Mouse (Mus musculus) MEL-GATA-1-ER (cell line): ENCODE results near the gene Tmem179b.

Experiments
- DNase-seq: peaks from one replicate; pipeline ENCODE4 v3.0.0-alpha.2; 2012; ENCODE audit warnings: low read depth; ENCODE audit errors: extremely low read depth

Tmem179b gene

DNA sequence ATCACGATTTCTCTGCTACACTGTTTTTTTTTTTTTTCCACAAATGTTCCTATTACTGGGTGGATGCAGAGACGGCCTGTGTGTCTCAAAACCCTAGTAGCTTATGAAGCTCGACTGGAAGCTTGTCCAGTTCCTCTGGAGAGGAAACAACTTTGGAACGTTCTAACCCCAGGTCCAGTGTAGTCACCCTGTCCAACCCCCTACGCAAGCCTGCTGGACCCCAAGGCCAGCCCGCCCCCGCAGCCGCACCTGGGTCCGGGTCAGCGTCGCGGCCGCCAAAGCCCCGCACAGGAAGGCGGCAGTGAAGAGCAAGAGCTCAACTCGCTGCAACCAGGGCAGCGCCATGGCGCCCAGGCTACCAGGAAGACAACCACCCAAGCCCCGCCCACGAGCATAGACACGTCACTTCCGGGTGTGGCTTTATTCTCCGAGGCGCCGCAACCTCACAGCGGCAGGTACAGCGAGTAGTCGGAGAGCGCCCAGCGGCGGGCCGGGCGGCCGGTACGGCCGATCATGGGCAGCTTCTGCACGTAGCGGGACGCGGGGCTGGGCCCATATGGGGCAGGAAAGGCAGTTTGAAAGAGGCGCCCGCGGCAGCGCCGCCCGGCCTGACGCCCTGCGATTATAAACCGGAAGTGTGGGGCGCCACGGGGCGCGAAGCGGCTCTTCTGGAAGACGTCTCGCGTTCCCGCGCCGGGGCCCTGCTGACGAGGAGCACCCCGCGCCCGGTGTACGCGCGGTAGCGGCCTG is at the start of gene Tmem179b:
Gene Tmem179b (minus strand): TSS at position 382 of the 750 bp plus-strand sequence.
- peak; percentile 81 for DNase-seq

DNA sequence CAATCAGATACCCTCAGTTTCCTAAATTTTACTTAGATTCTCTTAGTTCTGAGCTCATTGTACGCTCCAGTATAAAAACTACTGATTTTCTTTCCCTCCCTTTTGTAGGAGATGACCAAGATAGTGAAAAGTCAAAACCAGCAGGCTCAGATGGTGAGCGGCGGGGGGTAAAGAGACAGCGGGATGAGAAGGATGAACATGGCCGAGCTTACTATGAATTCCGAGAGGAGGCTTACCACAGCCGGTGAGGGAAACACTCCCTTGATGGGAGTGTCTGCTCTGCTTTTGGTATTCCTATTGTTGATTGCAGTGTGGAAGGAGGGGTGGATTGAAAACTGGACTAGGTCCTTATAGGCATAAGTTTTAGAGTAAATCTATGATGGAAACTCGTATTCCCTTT is 48.4 kb upstream of the Tmem179b start:
- no peak for DNase-seq

DNA sequence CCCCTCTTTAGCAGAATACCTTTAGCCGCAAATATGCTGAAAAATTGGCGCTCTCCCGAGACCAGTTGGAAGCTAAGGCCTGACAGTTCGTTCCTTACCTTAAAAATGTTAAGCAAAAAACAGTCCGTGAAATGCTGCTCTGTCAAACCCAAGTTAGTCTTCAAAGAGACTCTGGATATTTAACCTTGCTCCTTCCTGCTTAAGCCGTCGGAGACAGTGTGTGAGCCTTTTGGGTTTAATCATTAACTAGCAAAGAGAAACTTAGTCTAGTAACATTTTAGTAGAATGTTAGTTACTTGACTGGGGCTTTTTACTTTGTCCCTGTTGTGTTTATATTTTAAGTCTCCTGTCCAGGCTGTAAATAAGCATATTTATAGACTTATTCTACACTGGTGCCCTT is 46.9 kb upstream of the Tmem179b start:
- no peak for DNase-seq

DNA sequence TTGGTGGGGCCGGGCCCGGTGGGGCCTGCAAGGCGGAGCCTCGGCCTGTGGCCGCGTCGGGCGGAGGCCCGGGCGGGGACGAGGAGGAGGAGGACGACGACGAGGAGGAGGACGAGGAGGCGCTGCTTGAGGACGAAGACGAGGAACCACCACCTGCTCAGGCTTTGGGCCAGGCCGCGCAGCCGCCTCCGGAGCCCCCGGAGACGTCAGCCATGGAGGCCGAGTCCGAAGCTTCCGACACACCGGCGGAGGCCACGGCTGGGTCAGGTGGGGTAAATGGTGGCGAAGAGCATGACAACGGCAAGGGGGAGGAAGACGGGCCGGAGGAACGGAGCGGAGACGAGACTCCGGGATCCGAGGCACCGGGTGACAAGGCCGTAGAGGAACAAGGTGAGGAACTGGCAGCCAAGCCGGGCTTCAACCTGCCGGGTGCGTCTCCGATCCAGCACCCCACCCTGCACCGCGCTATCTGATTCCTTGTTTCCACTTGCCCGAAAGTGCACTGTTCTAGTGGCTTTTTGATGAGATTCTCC is 46.2 kb upstream of the Tmem179b start:
- no peak for DNase-seq

DNA sequence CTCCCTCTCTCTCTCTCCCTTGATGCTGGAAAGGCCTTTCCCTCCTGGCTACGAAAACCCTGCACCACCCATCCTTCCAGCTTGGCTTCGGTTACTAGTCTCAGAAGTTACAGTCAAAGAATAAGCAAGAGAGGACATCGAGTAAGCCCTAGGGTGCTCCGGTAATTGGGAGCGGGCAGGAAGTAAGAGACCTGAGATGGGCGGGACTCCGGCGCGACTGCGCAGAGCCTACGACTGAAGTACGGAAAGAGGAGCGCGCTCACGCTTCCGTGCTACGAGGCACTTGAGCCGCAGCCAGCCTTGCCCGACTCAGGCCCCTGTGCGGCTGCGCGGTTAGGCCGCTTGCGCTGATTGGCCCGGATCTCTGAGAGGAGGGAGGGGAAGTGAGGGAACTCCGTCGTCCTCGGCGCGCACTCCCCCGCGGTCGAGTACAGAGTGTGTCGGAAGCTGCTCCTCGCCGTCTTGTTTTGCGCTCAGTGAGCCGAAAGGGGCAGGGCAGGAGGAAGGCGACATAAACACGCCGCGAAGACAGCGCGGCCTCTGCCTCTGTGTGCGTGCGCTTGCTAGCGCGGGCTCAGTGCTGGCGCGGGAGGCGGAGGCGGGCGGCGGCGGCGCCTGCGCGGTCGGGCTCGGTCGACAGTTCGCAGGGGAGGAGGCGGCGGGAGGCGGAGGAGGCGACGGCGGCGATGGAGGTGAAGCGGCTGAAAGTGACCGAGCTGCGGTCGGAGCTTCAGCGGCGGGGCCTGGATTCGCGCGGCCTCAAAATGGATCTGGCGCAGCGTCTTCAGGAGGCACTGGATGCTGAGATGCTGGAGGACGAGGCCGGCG is 45.5 kb upstream of the Tmem179b start, which contains the start of gene Hnrnpul2:
Gene Hnrnpul2 (plus strand): TSS at position 415 of the 828 bp plus-strand sequence.
- peak; percentile 97 for DNase-seq

DNA sequence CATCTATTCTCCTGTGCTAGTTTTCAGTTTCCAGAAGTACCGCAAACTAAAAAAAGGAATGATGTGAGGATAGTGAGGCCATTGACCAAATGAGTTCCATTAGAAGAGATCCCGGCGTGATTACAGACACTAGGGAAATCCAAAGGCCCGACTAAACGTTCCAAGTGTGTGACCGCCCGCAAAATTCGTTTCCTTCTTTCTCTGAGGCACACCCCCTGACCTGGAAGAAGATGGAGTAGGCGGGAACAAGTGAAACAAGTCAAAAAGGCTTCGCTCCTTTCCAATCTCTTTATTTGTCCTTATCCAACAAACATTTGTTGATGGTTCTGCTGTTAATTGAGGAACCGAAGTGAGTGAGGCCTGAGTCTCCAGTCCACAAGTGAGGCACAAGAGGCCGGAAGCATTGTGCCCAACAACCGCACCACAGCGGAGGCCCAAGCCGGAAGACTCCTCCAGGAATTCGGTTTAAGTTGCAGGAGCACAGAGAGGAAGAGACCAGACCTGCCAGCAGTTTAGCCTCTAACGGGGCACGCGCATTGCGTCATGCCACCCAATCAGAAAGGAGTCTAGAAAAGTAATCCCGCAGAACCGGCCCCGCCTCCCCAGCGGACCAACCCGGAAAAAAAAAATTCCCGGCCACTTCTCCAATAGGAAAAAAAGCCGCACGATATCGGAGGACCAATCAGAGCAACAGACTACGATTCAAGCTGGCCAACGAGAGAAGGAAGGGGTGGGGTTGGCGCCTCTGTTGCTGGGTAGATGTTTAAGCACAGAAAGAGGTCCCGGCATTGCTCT is 44.7 kb upstream of the Tmem179b start, which contains the start of gene Ttc9c:
Gene Ttc9c (minus strand): TSS at position 533 of the 795 bp plus-strand sequence.
- peak; percentile 98 for DNase-seq

DNA sequence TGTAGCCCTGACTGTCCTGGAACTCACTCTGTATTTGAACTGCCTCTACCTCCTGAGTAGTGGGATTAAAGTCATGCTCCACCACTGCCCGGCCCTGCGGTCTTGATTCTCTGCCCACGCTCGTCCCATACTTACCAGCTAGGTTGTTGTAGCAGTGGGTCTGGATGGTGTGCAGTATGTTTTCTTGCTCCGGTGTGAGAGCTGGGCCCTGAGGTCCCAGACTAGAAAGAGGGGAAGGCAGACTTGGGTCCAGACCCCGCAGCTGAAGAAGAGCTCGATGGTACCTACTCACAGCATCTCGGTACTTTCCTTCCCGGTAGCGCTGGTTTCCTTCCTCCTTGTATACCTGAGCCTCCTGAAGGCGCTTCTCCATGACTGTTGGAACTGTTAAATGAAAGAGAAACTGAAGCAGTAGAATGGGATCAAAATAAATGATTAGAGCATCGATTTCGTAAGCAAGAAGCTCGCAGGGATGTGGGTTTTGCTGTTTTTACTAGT is 44.1 kb upstream of the Tmem179b start:
- DNase-seq, result no peak

DNA sequence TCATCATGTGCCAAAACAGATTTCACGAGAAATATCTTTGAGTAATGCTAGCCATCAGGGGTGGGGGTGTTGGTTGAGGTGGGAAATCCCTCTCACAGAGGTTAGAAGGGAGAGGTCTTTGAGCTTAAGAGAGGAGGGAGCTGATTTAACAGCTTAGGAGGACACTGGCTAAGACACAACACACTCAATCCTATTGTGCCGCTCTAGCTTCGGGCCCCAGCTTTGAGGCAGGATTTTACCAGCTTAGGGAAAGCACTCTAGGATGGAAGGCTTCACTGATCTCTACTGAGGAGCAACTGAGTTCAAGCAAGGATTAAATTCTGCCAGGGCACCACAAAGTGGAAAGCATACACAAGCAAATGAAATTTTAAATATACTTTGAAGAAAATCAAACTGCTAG is 42.7 kb upstream of the Tmem179b start:
- no peak for DNase-seq

DNA sequence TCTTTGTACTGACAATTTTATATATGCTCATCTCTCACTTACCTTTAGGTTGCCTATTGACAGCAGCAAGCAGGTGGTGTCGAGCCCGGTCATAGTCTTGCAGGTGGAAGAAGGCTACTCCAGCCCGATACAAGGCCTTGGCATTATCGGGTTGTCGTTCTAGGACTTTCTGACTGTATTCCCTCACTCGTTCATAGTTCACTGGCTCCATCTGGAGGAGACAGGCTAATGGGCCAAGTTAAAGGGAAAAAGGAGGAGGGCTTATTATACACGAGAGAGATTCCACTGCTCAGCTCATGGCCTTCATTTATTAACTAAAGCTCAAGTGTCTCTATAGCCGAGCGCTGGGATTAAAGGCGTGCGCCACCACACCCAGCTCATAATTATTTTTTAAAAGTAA is 41.5 kb upstream of the Tmem179b start:
- no peak for DNase-seq

DNA sequence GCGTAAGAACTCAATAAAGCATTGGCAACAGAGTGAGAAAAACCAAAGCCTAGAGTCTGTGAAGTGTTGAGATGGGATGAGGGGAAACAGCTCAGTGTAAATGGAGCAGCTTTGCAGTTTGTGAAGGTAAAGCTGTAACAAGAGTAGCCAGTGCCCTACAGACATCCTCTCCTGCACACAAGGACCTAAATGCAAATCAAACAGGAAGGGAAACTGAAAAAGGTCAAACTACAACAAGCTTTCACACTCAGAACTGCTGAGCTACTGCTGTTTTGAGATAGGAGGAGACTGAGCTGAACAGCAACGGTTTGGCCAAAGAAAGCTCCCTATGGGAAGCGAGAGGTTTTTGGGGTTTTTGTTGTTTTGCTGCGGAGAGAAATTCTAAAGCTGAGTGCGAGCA is 32.5 kb upstream of the Tmem179b start:
- DNase-seq, result no peak

DNA sequence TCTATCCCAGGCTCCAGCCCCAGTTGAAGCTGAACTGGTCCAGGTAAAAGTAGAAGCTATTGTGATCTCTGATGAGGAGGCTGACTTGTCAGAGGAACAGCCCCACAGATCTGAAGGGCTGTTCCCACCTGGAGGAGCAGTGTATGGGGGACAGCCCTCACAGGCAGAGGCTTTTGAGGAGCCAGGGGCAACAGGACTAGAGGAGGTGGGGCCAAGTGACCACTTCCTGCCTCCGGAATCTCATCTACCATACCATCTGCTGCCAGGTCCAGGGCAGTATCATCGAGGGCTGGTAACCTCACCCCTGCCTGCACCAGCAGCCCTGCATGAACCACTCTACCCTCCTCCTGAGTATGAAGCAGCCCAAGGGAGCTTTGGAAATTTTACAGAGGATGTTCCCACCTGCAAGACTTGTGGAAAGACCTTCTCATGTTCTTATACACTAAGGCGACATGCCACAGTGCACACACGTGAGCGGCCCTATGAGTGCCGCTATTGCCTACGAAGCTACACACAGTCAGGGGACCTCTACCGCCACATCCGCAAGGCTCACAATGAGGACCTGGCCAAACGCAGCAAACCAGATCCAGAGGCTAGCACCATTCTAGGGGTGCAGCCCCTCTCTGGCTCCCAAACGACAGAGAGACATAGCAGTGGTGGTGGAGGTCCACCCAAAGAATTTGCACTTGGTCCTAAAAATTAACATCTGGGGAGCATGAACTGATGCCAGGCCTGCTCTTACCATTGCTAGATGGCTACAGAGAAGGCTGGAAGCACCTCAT is 29.8 kb upstream of the Tmem179b start:
- DNase-seq, result no peak

DNA sequence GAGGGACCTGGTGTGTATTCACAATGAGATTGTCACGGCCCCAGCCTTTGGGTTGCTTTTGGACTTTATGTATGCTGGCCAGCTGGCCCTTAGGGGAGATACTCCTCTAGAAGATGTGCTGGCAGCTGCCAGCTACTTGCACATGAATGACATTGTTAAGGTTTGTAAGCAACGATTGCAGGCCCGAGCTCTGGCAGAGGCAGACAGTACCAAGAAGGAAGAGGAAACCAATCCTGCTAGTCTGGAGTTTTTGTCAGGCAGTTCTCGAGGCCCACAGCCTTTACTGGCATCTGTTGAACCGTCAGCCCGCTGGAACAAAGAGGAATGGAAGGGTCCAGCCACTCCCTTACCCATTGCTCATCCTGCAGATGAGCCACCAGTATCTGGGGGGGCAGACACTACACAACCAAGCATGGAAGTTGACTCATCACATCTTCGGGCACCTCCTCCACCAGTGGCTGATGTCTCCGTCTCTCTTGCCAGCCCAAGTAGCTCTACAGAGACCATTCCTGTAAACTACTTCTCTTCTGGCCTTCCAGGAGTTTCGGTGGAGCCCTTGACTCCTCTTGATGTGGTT is 29.0 kb upstream of the Tmem179b start:
- no peak for DNase-seq

DNA sequence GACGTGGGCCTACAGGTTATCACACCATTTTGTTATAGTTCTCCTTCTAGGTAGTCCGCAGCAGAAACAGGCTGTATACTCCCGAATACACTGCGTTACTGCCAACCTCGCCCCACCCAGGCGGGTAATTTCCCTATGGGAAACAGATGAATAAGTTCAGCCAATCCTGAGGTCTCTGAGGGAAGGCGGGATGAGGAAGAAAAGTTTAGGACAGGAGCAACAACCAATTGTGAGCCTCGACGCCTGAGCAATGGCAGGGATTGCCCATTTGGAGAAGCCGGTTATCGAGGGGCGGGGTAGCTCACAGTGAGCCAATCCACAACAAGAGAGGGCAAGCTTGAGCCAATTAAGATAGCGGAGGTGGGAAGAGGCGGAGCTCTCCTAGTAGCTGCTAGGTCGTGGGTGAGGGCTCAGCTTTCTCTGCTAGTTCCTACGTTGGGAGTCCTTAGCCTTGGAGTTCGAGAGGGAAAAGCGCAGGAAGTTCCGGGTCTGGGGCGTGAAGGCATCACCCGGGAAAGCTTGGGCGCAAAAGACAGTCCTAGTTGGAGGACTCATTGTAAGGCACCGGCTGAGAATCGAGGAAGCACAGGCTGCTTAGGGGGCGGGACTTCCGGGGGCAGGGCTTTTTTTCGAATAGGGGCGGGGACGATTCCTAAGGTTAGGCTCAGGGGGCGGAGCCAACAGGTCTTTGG is 28.0 kb upstream of the Tmem179b start, which contains the start of gene Zbtb3:
Gene Zbtb3 (plus strand): TSS at position 426 of the 692 bp plus-strand sequence.
- DNase-seq, result peak; percentile 99

DNA sequence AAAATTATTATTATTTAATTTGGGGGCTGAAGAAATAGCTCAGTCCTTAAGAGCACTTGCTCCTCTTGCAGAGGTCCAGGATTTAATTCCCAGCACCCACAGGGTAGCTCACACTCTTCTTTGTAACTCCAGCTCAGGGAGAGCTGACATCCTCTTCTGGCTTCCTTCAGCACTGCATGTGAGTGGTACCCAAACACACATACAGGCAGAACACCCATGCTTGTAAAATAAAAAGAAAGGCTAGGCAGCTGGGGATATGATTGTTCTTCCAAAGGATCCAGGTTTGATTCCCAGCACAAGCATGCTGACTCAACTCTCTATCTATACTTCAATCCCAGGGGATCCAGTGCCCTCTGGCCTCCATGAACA is 24.7 kb upstream of the Tmem179b start:
- no peak for DNase-seq

DNA sequence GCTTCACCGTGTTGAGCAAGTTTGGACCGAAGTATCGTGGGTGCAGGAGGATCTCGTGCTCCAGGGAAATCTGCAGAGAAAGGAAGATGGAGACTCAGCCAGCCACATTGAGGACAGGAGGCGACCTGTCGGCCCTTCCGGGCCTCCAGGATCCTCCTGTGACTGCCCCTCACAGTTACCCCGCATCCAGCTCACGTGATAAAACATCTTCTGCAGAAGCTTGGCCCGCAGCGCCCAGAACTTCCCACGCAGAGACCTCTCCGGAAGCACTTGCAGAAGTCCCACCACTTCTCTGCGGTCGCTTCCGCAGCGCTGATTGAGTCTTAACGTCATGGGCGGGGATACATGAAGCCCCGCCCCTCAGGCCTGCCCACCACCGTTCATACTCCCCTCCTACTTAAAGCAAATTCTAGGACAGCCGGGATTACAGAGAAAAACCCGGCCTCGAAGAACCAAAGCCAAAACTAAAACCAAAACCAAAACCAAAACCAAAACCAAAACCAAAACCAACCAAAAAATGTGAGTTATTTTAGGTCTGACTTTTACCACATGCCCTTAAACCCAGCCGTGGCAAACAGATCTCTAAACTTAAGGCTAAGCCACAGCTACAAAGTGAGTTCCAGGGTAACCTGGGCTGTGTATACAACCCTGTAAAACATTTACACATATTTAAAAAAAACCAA is 24.1 kb upstream of the Tmem179b start, which contains the start of gene Polr2g:
Gene Polr2g (minus strand): TSS at position 314 of the 683 bp plus-strand sequence.
- DNase-seq, result peak; percentile 86

DNA sequence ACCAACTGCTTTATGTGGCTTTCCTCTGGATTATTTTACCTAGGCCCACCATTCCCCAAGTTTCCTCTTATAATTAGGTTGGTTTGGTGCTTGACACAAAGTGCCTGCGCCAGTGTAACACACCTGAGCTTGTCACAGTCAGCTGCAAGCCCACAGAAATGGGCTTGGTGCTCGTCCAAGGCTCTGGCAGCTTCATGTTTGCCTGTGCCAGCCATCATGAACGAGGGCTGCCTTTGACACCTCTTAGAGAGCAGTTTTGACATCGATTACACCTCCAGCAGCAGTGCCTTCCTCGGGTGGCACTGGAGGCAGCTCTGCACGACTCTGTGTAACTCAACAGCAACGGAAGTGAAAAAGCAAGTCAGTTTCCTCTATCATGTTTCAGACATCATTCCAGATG is 15.9 kb upstream of the Tmem179b start:
- DNase-seq, result no peak

DNA sequence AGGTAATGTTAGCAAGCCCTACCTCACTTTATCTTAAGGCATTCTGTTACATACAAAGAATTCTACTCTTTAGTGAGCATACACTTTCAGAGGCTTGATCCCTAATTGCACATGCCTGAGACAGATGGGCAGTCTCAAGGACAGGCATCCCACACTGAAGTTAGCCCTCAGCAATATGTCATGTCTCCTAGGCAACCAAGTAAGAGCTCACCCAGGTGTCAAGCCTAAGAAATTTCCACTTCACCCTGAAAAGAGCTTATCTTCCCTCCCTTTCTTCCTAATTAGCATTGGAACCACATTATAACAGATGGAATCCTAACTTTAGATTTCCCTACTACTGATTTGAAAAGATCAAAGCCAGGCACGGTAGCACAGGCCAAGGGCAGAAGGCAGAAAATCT is 14.9 kb upstream of the Tmem179b start:
- DNase-seq, result no peak

DNA sequence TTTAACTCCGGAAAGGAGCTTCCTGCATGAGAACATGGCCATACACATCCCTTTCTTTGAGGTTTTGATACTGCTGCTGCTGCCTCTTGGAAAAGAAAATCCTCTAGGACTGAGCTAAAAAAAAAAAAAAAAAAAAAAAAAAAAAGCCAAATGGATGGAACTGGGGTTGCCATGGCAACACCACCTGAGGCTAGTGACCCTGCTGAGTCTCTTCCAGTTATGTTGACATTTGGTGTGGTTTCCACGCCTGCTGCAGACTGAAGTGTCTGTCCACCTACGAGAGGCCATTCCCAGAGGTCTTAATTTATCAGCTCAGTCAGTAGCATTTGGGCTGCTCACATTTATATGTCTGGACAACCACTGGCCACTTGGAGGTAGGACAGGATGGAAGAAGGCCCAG is 14.3 kb upstream of the Tmem179b start:
- no peak for DNase-seq
